Mouse (Mus musculus) heart, adult 2 months (tissue): ENCODE results near the gene Myom1. TPM values are rescaled to one million over a fixed set of nuclear protein-coding genes. Genes with fewer than 3 reads are reported as not detected.

Experiments used
- DNase-seq, 2 experiments: peaks; one replicate each; pipeline ENCODE4 v3.0.0; 2021
- H3K27ac ChIP-seq: fragments of 200-600 bp; 2 replicates; pipeline ENCODE4 v1.8.1; 2022
- H3K27me3 ChIP-seq: fragments of 200-500 bp; 2 replicates; pipeline ENCODE4 v1.6.1; 2012; ENCODE audit warnings: mild to moderate bottlenecking, low read length, inconsistent platforms, mixed read lengths; ENCODE audit not compliant: control insufficient read depth, insufficient read depth
- H3K36me3 ChIP-seq: fragments of 200-500 bp; 2 replicates; pipeline ENCODE4 v1.6.1; 2012; ENCODE audit warnings: low read length, inconsistent platforms; ENCODE audit not compliant: control insufficient read depth, insufficient read depth
- H3K4me1 ChIP-seq: fragments of 200-500 bp; 2 replicates; pipeline ENCODE4 v1.6.1; 2011; ENCODE audit warnings: low read length; ENCODE audit not compliant: control insufficient read depth, insufficient read depth
- H3K4me3 ChIP-seq: fragments of 200-600 bp; 2 replicates; pipeline ENCODE4 v1.8.1; 2022
- H3K79me2 ChIP-seq: fragments of 200-500 bp; replicated peaks from 2 replicates; pipeline ENCODE4 v1.6.1; 2012; ENCODE audit warnings: mild to moderate bottlenecking, inconsistent platforms, low read length, moderate library complexity, mixed read lengths; ENCODE audit not compliant: control insufficient read depth, insufficient read depth
- H3K9ac ChIP-seq: fragments of 200-500 bp; 2 replicates; pipeline ENCODE4 v1.6.1; 2012; ENCODE audit warnings: low read depth, mild to moderate bottlenecking, control low read depth, inconsistent platforms, low read length, mixed read lengths
- CTCF ChIP-seq: fragments of 200-600 bp; IDR thresholded peaks from 2 replicates; pipeline ENCODE4 v1.8.1; 2022; ENCODE audit warnings: antibody characterized with exemption, mild to moderate bottlenecking, moderate library complexity
- EP300 ChIP-seq: fragments of 200-500 bp; IDR thresholded peaks from 2 replicates; pipeline ENCODE4 v1.6.1; 2011; ENCODE audit warnings: low read depth, low read length, control low read depth; ENCODE audit not compliant: insufficient read depth
- POLR2A ChIP-seq: fragments of 200-500 bp; IDR thresholded peaks from 2 replicates; pipeline ENCODE4 v1.6.1; 2011; ENCODE audit warnings: mild to moderate bottlenecking, low read depth, low read length, control low read depth; ENCODE audit not compliant: insufficient read depth
- WGBS: fragments of 180-500 bp; shearing (Covaris S2); methylation state at CpG from one replicate; pipeline ENCODE4 v1.1.7; 2018; 5-methylcytosine and 5-hydroxymethylcytosine counted together
- intact Hi-C: fragments of 180-260 bp; cut with DNase I; formaldehyde crosslinking; loops from one replicate; pipeline ENCODE4 v1.15.1; 2025
- polyA plus RNA-seq: library from polyadenylated mRNA; depleted of rRNA; stranded (reverse); fragments of >200 nt; gene quantifications from 2 replicates; pipeline ENCODE4 v1.2.3, GENCODE M21; 2012
- total RNA-seq, 2 experiments: library from RNA; stranded (reverse); gene quantifications; 2 replicates each; pipeline ENCODE4 v1.2.3; 2021

The Myom1 gene
- total and polyA plus RNA-seq, 3 experiments, result 222 to 1,030 (median 865) TPM

DNA sequence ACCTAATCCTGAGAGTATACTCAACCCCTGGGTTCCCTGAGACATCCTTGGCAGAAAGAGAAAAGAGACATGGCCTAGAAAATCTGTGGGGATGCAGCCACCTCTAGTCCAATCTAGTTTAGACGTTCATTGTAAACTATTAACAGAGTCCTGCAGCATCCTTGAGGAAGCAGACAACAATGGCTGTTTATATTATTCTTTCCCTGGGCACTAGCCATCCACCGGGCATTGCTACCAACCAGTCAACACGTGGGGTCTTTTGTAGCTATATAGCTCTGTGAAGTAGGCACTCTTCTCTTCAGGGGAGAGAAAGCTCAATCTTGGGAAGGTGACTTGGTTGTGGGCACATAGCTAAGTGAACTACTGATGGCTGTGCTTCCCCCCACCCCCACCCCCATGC lies 110.3 kb downstream of the Myom1 start:
- Histone ChIP-seq H3K4me3 (no peak overlapping the region), H3K36me3 (no peaks in the 10 kb centered on the region), H3K27ac (no peak overlapping the region), H3K27me3 (no peaks in the 10 kb centered on the region), H3K9ac (no peak overlapping the region), H3K4me1 (peaks cover under 1% of the 10 kb centered on the region; the same call in 1 of the 2 replicates), H3K79me2 (no peaks in the 10 kb centered on the region)
- intact Hi-C loops, result no loop called here
- TF ChIP-seq EP300, result no peak
- WGBS, result 67% methylated on average over 3 of the region's 3 CpGs
- DNase-seq, result no peak

DNA sequence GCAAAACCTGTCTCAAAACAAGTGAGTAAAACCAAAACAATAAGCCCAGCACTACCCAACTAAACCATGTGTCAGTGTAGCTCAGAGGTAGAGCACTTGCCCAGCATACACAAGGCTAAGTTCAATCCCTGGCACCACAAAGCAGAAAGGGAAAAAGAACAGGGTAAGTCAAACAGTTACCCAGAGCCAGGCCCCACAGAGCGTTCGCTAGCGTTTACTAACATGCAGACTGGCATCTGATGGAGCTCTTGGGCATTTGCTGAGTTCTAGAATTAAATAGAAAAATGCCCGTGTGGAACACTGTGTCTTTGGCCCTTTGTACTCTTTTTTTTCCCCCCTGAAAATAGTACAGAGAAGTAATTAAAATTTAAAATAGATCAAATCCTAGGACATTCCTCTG lies 111.8 kb downstream of the Myom1 start:
- TF ChIP-seq CTCF (no peak), POLR2A (no peak), EP300 (no peak)
- no peaks in the 10 kb centered on the region for H3K27me3 ChIP-seq
- no peaks in the 10 kb centered on the region for H3K36me3 ChIP-seq
- no peak overlapping the region for H3K9ac ChIP-seq
- H3K79me2 ChIP-seq, result no peaks in the 10 kb centered on the region
- no peak overlapping the region for H3K27ac ChIP-seq
- no peak for DNase-seq
- intact Hi-C loops, result no loop called here
- peaks cover 2% of the 10 kb centered on the region; the same call in 1 of the 2 replicates for H3K4me1 ChIP-seq
- no peak overlapping the region for H3K4me3 ChIP-seq
- 80% methylated on average over 4 of the region's 4 CpGs for WGBS

DNA sequence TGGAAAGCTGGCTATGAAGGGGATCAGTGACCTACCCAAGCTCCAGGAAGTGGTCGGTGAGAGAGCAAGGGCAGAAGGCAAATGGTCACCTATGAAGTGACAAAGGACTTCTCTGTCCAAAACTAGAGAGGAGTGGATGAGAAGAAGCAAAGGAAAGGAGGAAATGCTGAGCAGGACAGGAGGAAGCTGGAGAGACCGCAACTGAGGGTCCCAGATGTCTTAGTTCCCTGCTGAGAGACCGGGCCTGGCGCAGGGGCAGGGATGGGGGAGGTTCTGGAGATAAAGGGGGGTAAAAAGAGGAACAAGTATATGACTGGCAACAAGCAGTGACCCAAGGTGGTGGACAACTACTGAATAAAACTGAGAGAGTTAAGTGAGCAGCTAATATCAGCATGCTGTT lies 115.5 kb downstream of the Myom1 start:
- Histone ChIP-seq H3K9ac (no peak overlapping the region), H3K36me3 (peaks cover 10% of the 10 kb centered on the region), H3K4me1 (peaks cover 4% of the 10 kb centered on the region; the same call in 1 of the 2 replicates), H3K4me3 (no peak overlapping the region), H3K79me2 (no peaks in the 10 kb centered on the region), H3K27ac (no peak overlapping the region), H3K27me3 (no peaks in the 10 kb centered on the region)
- intact Hi-C loops, result no loop called here
- WGBS, result 54% methylated on average over 4 of the region's 4 CpGs
- no peak for DNase-seq
- TF ChIP-seq EP300 (no peak), CTCF (no peak), POLR2A (no peak)

DNA sequence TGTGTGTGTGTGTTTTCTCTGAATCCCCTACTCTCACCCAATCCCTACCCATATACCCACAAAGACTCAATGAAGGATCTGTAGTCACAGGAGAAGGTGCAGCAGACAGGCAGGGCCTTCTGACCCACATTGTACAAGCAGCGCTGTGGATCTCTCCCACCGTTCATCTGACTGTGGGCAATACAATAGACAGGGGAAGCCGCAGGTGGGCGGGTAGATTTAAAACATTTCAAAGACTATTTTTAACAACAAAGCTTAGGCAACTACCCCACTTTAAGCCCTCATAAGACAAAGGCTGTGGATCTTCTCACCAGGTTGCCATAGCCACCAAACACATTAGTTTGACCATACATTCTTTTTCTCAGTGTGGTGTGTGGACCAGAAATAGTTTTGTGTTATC lies 116.2 kb downstream of the Myom1 start:
- intact Hi-C loops, result no loop called here
- TF ChIP-seq EP300 (no peak), CTCF (no peak), POLR2A (no peak)
- Histone ChIP-seq H3K27me3 (no peaks in the 10 kb centered on the region), H3K9ac (no peak overlapping the region), H3K4me3 (no peak overlapping the region), H3K36me3 (peaks cover 10% of the 10 kb centered on the region), H3K4me1 (peaks cover 4% of the 10 kb centered on the region; the same call in 1 of the 2 replicates), H3K27ac (no peak overlapping the region), H3K79me2 (no peaks in the 10 kb centered on the region)
- 38% methylated on average over 4 of the region's 4 CpGs for WGBS
- DNase-seq, result no peak

DNA sequence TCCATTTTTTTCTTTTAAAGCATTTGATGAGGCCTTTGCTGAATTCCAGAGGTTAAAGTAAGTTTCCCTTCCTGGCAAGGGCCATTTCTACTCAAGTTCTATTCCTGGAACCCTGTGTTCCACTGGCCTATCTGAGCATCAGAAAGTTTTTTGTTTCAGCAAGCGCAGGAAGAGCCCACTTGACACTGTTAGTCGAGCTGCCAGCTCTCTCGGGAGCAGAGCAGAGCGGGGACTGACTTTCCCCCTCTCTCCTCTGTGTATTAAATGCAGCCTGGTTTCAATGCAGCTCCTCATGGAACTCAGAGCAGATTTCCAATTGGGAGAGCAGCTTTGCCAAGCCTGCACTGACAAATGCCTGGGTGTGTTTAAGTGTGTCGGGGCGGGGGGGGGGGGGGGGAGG lies 118.2 kb downstream of the Myom1 start:
- TF ChIP-seq CTCF (no peak), EP300 (no peak), POLR2A (no peak)
- H3K4me3 ChIP-seq, result no peak overlapping the region
- H3K27me3 ChIP-seq, result no peaks in the 10 kb centered on the region
- H3K36me3 ChIP-seq, result peaks cover 10% of the 10 kb centered on the region
- intact Hi-C loops, result no loop called here
- 30% methylated on average over 6 of the region's 6 CpGs for WGBS
- H3K4me1 ChIP-seq, result peaks cover 4% of the 10 kb centered on the region
- peak overlapping the region; percentile 20; the same call in 1 of the 2 replicates for H3K27ac ChIP-seq
- no peak overlapping the region for H3K9ac ChIP-seq
- DNase-seq, result no peak
- no peaks in the 10 kb centered on the region for H3K79me2 ChIP-seq

DNA sequence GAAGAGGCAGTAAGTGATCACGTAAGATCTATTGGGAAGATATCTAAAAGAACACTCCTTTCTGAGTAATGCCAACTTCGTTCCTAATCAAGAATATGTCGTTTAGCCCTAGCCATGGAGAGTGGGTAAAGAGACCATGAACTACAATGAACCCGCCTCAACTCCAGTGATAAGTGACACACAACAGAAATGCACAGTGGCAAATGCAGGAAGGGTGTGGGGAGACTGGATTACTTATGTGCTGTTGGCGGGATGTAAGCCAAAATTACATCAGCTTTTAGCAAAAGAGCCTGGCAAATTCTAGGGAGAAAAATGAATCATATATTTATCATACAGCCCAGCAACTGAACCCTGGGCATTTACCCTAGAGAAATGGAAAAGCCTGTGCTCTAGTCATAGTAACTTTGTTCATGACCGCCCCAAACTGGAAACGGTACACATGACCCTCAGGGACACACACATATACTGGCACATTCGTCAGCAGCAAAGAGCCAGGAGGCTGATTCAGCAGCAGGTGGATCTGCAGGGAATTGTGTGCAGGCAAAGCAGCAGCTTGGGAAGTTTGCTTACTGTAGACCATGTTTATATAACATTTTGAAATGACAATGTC lies 121.7 kb downstream of the Myom1 start:
- H3K36me3 ChIP-seq, result peaks cover 10% of the 10 kb centered on the region
- intact Hi-C loops, result no loop called here

More for the DNA sequence above, 121.7 kb downstream of the Myom1 start:
- no peak for TF ChIP-seq POLR2A
- TF ChIP-seq CTCF, result no peak
- TF ChIP-seq EP300, result no peak
- Histone ChIP-seq H3K27ac (0 out of 2 replicates have a peak overlapping the region, but pooled peaks have one; percentile 15), H3K4me3 (no peak overlapping the region), H3K9ac (no peak overlapping the region), H3K4me1 (peaks cover 1% of the 10 kb centered on the region), H3K27me3 (no peaks in the 10 kb centered on the region), H3K79me2 (no peaks in the 10 kb centered on the region)
- peak in 1 of 2 experiments; percentile 16 for DNase-seq
- WGBS, result 61% methylated on average over 8 of the region's 8 CpGs
